Mouse (Mus musculus) retina, embryonic 14.5 days (tissue): ENCODE measurements around the gene Cfl1.

Experiments used
- DNase-seq: peaks from one replicate; pipeline ENCODE4 v3.0.0-alpha.2; 2015; ENCODE audit warnings: low spot score

Cfl1 gene

DNA sequence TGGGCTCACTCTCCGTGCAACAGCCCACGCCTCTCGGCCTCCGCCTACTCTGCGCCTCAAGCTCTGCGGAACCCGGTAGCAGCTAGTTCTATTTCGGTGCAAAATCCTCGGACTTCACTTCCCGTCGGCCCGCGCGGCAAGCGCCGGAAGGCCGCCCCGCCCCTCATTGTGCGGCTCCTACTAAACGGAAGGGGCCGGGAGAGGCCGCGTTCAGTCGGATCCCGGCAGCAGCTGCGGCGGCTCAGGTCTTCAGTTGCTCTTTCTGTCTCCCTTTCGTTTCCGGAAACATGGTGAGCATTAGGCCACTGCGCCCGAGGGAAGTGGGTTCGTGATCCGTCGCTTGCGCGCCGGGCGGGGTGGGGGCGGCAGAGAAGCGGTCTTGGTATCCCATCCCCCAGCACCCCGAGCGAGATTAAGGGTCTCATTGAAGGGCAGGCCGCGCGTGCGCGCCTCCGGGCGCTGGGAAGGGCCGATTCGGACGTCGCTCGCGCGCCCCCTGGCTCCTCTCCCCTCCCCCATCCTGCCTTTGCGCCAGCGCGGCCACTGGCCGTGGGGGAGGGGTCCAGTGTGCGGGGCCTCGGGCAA is at the start of gene Cfl1:
Cfl1 (plus strand) TSS at position 143 of the 585 bp plus-strand sequence.
- peak; percentile 97 for DNase-seq

DNA sequence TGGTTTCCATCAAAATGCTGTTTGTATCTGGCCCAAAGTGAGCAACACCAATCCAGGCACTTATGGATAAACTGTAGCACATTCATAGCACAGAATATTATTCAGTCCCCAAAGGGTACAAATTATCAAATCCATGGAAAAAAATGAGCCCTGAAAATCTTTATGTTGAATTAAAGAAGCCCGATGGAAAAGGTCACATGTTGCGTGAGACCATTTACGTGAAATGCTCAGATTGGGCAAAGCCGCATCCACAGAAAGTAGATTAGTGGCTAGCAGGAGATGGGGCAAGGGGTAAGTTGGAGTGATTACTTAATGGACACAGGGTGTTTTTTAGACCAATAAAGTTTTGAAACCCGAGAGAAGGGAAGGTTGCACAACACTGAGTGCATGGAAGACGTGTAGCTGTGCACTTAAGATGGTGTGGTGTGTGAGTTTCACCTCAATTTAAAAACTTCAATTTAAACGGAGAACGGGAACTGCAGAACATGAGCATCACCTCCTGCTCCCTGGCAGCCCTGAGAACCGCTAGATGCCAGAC is 45.8 kb upstream of the Cfl1 start:
- DNase-seq, result no peak

GRCm38 (mm10) chr19:5444954-5445353 is 45.3 kb upstream of the Cfl1 start:
- no peak for DNase-seq

- no peak for DNase-seq
These were observed 44.5 kb upstream of the Cfl1 start for GRCm38 (mm10) chr19:5445747-5446146.

GRCm38 (mm10) chr19:5447515-5448353 is 42.5 kb upstream of the Cfl1 start, which contains the start of gene Fosl1:
Fosl1 (plus strand) TSS chr19:5447547.
- peak; percentile 61 for DNase-seq

- DNase-seq, result no peak
These were observed 41.7 kb upstream of the Cfl1 start for GRCm38 (mm10) chr19:5448354-5449150.

- no peak for DNase-seq
These were observed 40.6 kb upstream of the Cfl1 start for GRCm38 (mm10) chr19:5449673-5450072.

DNA sequence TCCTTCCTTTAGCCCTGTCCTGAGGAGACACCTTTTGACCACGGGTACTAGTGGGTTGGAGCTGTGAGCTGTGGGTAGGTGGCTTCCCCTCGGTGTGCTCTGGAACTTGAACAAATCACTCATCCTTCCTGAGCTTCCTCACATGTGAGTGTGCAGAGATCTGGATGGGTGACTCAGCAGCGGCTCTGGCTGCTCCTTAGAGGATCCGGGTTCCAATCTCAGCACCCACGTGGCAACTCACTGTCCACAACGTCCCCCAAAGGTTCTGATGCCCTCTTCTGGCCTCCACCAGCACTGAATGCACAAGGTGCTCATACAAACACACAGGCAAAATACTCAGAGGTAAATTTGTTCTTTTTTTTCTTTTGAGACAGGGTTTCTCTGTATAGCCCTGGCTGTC is 38.5 kb upstream of the Cfl1 start:
- no peak for DNase-seq

DNA sequence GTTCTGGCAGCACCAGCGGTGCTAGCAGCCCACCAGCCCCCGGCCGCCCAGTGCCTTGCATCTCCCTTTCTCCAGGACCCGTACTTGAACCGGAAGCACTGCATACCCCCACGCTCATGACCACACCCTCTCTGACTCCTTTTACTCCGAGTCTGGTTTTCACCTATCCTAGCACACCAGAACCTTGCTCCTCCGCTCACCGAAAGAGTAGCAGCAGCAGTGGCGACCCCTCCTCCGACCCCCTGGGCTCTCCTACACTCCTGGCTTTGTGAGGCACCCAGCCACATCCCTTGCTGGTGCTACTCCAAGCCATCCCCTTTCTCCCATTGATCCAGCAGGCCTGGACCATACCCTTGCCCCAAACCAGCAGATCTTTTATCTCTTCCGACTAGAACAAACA is 35.2 kb upstream of the Cfl1 start:
- DNase-seq, result no peak

DNA sequence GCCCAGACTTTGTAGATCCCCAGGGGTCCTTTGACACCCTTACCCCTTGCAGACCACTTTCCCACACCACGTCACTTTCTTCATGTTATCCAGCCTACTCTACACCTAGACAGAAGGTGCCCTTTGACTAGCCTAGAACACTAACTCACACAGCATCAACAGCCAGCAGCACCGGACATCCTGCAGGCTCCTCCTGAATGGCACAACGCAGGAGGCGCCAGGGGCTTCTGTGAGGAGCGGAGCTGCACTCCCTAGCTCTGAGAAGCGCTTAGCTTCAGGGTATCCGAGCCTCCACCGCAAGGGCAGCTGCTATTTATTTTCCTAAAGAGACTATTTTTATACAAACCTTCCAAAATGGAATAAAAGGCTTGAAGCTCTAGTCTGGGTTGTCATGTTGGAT is 34.7 kb upstream of the Cfl1 start:
- no peak for DNase-seq

GRCm38 (mm10) chr19:5456241-5456921 is 33.9 kb upstream of the Cfl1 start:
- no peak for DNase-seq

DNA sequence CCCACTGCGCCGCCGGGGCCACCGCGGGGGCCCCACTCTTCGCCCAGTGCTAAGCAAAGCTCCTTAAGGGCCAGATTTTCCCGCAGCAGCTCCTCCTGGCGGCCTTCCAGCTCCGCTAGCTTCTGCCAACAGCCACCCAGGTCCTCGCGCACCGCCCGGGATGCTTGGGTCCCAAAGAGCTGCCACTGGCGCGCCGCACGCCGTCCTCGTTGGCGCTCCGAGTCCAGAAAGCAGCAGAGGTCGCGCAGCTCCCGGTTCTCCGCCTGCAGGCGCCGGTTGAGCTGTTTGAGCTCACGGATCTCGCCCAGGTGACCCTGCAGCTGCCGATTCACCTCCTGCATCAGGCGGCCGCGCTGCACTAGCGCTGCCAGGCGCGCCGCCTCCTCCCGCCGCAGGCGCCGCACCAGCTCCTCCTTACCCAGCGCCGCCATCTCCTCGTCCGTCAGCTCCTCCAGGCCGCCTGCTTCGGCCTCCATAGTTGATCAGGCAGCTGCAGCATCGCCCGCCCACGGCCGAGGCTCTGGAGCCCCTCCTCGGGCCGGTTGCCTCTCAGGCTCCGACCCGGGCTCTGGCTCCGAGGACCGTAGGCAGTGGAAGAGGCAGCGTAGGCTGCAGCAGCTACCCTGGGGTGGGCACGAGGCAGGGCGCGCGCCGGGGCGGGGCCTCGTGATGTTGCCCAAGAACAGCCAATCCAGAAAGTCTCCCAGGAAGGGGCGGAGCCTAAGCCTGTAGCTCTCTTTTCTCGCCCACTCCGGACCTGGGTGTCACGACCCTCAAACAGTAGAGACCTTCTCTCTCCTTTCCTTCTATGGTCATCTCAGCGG is 33.1 kb upstream of the Cfl1 start:
- peak; percentile 96 for DNase-seq

GRCm38 (mm10) chr19:5457746-5458442 is 32.4 kb upstream of the Cfl1 start, which contains the start of gene Ccdc85b:
Ccdc85b (minus strand) TSS chr19:5457894.
- DNase-seq, result no peak

GRCm38 (mm10) chr19:5459019-5459418 is 31.2 kb upstream of the Cfl1 start:
- no peak for DNase-seq

DNA sequence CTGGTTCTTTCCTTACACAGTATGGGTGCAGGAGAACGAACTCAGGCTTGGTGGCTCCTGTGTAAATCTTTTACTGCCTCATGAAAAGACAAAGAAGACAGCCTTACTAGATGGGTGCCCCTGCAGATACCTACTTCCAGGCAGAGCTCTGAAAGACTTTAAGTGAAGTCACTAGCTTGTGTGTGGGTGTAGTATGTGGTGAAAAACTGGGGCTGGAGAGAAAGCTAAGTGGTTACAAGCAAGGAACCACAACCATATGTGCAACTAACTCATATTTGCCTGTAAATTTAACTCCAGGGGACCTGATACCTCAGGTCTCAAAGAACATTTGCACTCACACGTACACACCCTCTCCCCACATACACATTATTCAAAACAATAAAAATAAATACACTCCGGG is 30.4 kb upstream of the Cfl1 start:
- DNase-seq, result no peak

- DNase-seq, result peak; percentile 93
These were observed 29.8 kb upstream of the Cfl1 start, which contains the start of gene Fibp for GRCm38 (mm10) chr19:5460465-5460911. Fibp (plus strand) TSS chr19:5460615.

DNA sequence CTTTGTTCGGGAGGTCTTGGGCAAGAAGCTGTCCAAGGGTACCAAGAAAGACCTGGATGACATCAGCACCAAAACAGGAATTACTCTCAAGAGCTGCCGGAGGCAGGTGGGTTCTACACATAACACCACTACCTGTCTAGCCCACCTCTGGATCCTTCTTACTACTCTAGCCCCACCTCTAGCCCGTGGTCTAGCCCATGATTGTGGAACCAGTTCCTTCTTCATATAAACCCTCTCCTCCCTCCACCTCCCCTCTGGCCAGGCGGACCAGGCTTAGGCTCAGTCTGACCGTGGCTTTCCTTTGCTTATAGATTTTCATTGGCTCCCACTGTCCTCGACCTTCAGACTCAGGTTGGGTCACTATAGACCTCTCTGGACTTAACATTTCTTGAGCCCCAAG is 28.8 kb upstream of the Cfl1 start:
- DNase-seq, result no peak

DNA sequence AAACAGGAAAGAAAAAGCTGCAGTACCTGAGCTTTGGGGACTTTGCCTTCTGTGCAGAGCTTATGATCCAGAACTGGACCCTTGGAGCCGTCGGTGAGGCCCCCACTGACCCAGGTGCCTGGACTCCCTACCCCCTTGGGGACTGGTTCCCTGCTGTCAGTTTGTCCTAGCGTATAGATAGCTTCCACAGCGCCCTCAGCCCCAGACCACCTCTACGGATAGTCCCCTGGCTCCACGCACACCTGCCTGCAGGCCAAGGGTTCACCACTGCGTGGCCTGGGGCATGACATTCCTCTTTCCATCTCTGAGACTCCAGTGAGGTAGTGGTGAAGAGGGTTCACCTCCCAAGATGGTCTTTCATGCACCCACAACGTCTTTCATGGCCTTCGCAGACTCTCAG is 27.0 kb upstream of the Cfl1 start:
- no peak for DNase-seq

- DNase-seq, result peak; percentile 92
These were observed 26.3 kb upstream of the Cfl1 start for GRCm38 (mm10) chr19:5463791-5464562.
